Mouse (Mus musculus): Measurements from ENCODE around the gene Slc22a15. TPM values are rescaled to one million over a fixed set of nuclear protein-coding genes. Genes with fewer than 3 reads are reported as not detected.

The Slc22a15 gene
- 1.7 to 2.2 TPM (median 2.0 TPM) in 4 replicates for total RNA-seq (2023)

DNA sequence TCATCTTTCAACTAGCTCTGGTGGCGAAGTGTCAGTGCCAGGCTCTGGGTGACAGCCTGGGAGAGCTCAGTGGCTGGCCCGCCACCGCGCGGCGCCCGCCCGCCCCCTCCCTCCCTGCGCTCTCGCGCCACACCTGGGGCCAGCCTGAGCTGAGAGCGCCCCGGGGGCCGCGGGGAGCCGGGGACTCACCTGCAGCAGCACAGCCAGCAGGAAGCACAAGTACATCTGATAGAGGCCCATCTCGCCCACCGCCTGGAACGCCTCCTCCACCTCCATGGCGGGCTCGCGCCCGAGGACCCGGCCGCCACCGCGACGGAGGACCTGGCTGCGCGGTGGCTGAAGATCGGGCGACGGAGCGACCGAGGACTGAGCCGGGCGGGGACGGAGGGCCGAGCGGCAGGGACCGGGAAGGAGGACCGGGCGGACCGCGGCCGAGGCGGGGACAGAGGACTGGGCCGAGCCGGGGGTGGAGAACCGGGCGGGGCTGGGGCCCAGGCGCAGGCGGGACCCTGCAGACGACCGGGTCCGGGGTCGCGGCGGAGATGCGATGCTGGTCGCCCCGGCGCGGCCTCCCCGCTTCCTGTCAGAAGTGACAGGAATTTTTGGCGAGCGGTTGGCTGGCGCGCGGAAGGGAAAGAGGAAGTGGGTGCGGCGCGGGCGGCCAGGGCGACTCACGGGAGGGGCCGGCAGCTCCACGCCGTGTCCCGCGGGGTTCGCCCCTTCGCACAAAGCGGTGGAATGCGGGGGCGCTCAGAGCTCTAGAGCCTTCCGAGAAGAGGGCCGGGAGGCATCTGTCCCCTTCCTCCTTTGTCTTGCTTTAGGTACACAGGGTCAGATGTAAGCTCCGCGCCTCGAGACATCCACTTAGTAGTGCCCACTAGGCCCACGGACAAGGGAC is at the start of gene Slc22a15:
Slc22a15 (minus strand) TSS at position 611 of the 898 bp plus-strand sequence.

DNA sequence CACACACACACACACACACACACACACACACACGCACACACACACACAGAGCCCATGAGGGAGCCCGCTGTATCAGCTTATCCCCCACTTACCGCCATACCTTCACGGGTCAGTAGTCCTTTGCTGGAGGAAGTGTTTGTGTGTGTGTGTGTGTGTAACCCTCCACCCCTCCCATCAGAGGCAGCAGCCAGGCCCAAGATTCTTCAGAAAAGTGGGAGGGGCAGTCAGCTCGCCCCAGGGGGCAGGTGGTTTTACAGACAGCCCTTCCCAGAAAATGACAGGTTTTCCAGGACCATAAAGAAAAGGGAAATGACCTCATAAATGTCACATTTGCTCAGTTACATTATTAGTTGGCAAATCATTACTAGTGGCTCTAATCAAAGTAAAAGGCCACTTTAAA is 75.4 kb downstream of the Slc22a15 start, which contains the start of gene Mab21l3:
Mab21l3 (minus strand) TSS at position 144 of the 400 bp plus-strand sequence.

Other genes with a start within 250 kb of the Slc22a15 start
- not detected in 4 replicates for gene Mab21l3, start 75.5 kb downstream of the Slc22a15 start, total RNA-seq (2023)
- gene Nhlh2, start 85.6 kb upstream of the Slc22a15 start, total RNA-seq (2023) = not detected in 4 replicates
- not detected in 4 replicates for gene Casq2, start 162.0 kb upstream of the Slc22a15 start, total RNA-seq (2023)